1 mouse cellular context compared by ENCODE assay signal in the genomic region with DNA sequence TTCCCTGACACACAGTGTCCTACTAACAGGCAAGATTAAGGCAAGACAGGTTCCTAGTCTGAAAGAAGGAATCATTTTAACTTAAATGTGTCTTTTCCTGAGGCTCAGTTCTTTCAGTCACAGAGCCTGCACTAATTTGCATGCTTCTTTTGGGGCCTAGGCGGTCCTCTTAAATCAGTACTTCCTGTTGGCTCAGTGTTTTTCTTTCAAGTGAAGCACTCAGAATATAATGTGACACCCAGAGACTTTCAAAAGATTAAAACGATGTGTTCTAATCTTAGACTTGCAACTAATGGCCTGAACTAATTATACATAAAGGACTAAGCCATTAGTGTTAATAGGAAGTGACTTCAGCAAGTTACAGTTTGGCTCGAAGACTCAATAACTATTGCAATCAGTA.
TF ChIP-seq lines count a peak whose summit lies in the region.

No protein-coding gene starts in this region.

TF ChIP-seq in CH12.LX, 34 proteins besides CTCF, POLR2A, EP300 and RAD21 (continued from another document):
- TF ChIP-seq JUN (IDR thresholded peaks at IDR 0.05; ENCODE audit: insufficient read depth, low read depth, low read length) (no peak), ZC3H11A (IDR thresholded peaks at IDR 0.05; ENCODE audit: low read depth, low read length) (no peak), MYC (IDR thresholded peaks at IDR 0.05; ENCODE audit: low read depth, low read length) (no peak), MAFK (IDR thresholded peaks at IDR 0.05; ENCODE audit: insufficient replicate concordance, low read length) (no peak), ZNF384 (IDR thresholded peaks at IDR 0.05; ENCODE audit: low read depth, low read length) (no peak)
